Mouse (Mus musculus) liver, adult 2 months (tissue): ENCODE data around the gene Lasp1.

ENCODE experiments used
- CTCF ChIP-seq: fragments of 200-500 bp; IDR thresholded peaks from 2 replicates; pipeline ENCODE4 v1.5.1; 2011; ENCODE audit warnings: low read depth, low read length, control low read depth
- POLR2A ChIP-seq: fragments of 200-500 bp; IDR thresholded peaks from 2 replicates; pipeline ENCODE4 v1.6.1; 2011; ENCODE audit warnings: low read length, control low read depth; ENCODE audit not compliant: insufficient read depth; ENCODE audit errors: extremely low read depth

- TF ChIP-seq CTCF (no peak), POLR2A (no peak)
Measured at GRCm38 (mm10) chr11:97851601-97852000, 52.8 kb downstream of the Lasp1 start.
